Mouse (Mus musculus) naive thymus-derived CD4-positive, alpha-beta T cell, adult 5 months (primary cell): ENCODE measurements around the gene Cox6a1. TPM values are rescaled to one million over a fixed set of nuclear protein-coding genes. Genes with fewer than 3 reads are reported as not detected.

ENCODE experiments used
- polyA plus RNA-seq: library from polyadenylated mRNA; unstranded; fragments of 100-300 nt; shearing (Covaris generic); gene quantifications from one replicate; pipeline ENCODE4 v1.2.1, GENCODE M21; 2017

Cox6a1 gene
- 471 TPM for polyA plus RNA-seq

GRCm38 (mm10) chr5:115348546-115349224 lies at the start of gene Cox6a1:
Gene Cox6a1, minus strand, starts transcription at chr5:115348981.

GRCm38 (mm10) chr5:115340577-115341313 lies 8.0 kb downstream of the Cox6a1 start, which contains the start of the genes Gatc and Triap1:
Gene Gatc, minus strand, starts transcription at chr5:115341178.
Gene Triap1, plus strand, starts transcription at chr5:115341225.

GRCm38 (mm10) chr5:115326875-115327609 lies 21.7 kb downstream of the Cox6a1 start, which contains the start of gene Srsf9:
Gene Srsf9, plus strand, starts transcription at chr5:115327177.

GRCm38 (mm10) chr5:115300792-115301614 lies 47.8 kb downstream of the Cox6a1 start, which contains the start of gene Dynll1:
Gene Dynll1, minus strand, starts transcription at chr5:115300999.

Other genes with a start within 250 kb of the Cox6a1 start
- gene Acads, start 229.6 kb downstream of the Cox6a1 start, polyA plus RNA-seq = 20.8 TPM
- gene Unc119b, start 214.0 kb downstream of the Cox6a1 start, polyA plus RNA-seq = 38.8 TPM
- gene Mlec, start 190.8 kb downstream of the Cox6a1 start, polyA plus RNA-seq = 101 TPM
- not detected for gene Cabp1, start 154.6 kb downstream of the Cox6a1 start, polyA plus RNA-seq
- gene Pop5, start 113.1 kb downstream of the Cox6a1 start, polyA plus RNA-seq = 216 TPM
- gene Rnf10, start 76.1 kb downstream of the Cox6a1 start, polyA plus RNA-seq = 168 TPM
- 44.7 TPM for gene Coq5, start 69.3 kb downstream of the Cox6a1 start, polyA plus RNA-seq
- gene Dynll1, start 48.0 kb downstream of the Cox6a1 start, polyA plus RNA-seq = 316 TPM
- 72.7 TPM for gene Srsf9, start 21.8 kb downstream of the Cox6a1 start, polyA plus RNA-seq
- gene Gatc, start 7.8 kb downstream of the Cox6a1 start, polyA plus RNA-seq = 9.4 TPM
- 33.6 TPM for gene Triap1, start 7.8 kb downstream of the Cox6a1 start, polyA plus RNA-seq
- gene Msi1, start 80.6 kb upstream of the Cox6a1 start, polyA plus RNA-seq = 0.21 TPM
- not detected for gene Pla2g1b, start 117.3 kb upstream of the Cox6a1 start, polyA plus RNA-seq
- gene Sirt4, start 135.7 kb upstream of the Cox6a1 start, polyA plus RNA-seq = 9.6 TPM
- 69.9 TPM for gene Pxn, start 157.7 kb upstream of the Cox6a1 start, polyA plus RNA-seq
- 2,659 TPM for gene Rplp0, start 210.5 kb upstream of the Cox6a1 start, polyA plus RNA-seq
- gene Gcn1l1, start 216.3 kb upstream of the Cox6a1 start, polyA plus RNA-seq = 70.9 TPM